Mouse (Mus musculus) lung, adult 2 months (tissue): ENCODE results near the gene Tlk1.

ENCODE experiments used
- CTCF ChIP-seq: fragments of 200-500 bp; IDR thresholded peaks from 2 replicates; pipeline ENCODE4 v1.5.1; 2011; ENCODE audit warnings: mild to moderate bottlenecking, low read length, control low read depth; ENCODE audit not compliant: insufficient read depth
- POLR2A ChIP-seq: fragments of 200-500 bp; IDR thresholded peaks from 2 replicates; pipeline ENCODE4 v1.6.1; 2011; ENCODE audit warnings: low read depth, mild to moderate bottlenecking, control low read depth, low read length, borderline replicate concordance; ENCODE audit errors: extremely low read depth

- TF ChIP-seq CTCF, result no peak
- no peak for TF ChIP-seq POLR2A
Measured at GRCm38 (mm10) chr2:70875129-70875528, 49.6 kb upstream of the Tlk1 start.
